Mouse (Mus musculus): ENCODE measurements around the gene Cox8b.

DNA sequence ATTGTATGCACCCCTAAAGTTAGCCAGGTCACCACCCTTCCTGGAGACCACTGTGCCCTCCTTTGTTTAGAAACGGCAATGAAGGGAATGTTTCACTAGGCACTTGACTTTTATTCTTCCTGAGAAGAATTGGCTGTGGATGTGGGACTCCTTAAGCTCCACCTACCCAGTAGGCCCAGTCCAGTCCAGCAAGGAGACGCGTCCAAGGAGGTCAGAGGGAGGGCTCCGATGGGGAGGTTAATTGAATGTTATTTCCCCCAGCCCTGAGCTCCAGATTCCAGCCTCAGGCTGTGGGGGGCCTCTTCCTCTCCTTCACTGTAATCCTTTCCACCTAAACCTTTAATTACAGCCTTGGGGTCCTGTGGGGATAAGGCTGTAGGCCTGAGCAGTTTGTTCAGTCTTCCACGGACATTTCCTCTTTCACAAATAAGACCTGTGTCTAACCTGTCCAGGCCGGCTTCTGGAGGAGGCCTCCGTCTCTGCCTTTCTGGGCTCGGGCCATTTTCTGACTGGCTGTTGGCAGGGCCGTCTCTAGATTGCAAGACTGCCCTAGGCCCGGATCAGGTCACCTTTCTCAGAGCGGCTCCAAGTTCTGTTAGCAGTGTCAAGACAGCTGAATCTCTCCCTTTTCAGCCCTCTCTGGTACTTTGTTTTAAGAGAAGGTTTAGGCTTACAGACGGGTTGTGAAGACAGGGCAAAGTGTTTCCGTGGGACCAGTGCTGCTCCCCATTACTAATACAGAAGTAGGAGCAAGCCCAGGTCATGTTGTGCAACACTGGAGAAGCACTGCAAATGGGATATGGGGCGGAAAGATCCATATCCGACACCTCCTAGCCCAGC, 2.0 kb upstream of the Cox8b start:
- TF ChIP-seq CTCF (IDR thresholded peaks at IDR 0.05; ENCODE audit: extremely low read depth, insufficient read length, insufficient replicate concordance, low read depth, low read length) (no peak), POLR2A (IDR thresholded peaks at IDR 0.05; ENCODE audit: low read depth, low read length) (no peak)
